Mouse (Mus musculus) liver, adult 2 months (tissue): ENCODE measurements at regions not wholly inside any gene's neighbourhood (a gene's known extent, or its start where the extent isn't known, plus 50 kb on each side); places are given as distances from the start of the nearest gene placed in this dataset.

Source experiments
- CTCF ChIP-seq: fragments of 200-500 bp; IDR thresholded peaks from 2 replicates; pipeline ENCODE4 v1.5.1; 2011; ENCODE audit warnings: low read depth, low read length, control low read depth
- POLR2A ChIP-seq: fragments of 200-500 bp; IDR thresholded peaks from 2 replicates; pipeline ENCODE4 v1.6.1; 2011; ENCODE audit warnings: low read length, control low read depth; ENCODE audit not compliant: insufficient read depth; ENCODE audit errors: extremely low read depth

GRCm38 (mm10) chr4:12418086-12418485 lies 246.3 kb upstream of the Fam92a start:
- TF ChIP-seq CTCF: no peak
- no peak for TF ChIP-seq POLR2A
